Mouse (Mus musculus) limb, embryonic 10.5 days (tissue): ENCODE measurements around the gene Ascl3. TPM values are rescaled to one million over a fixed set of nuclear protein-coding genes. Genes with fewer than 3 reads are reported as not detected.
A peak's percentile ranks its signal among the peaks of the same experiment; 100 is the strongest.

Experiments
- DNase-seq: peaks from one replicate; pipeline ENCODE4 v3.0.0-alpha.2; 2017; ENCODE audit warnings: low spot score
- H3K27ac ChIP-seq: fragments of 300-500 bp; sonication (generic); 2 replicates; pipeline ENCODE4 v1.5.1; 2016; ENCODE audit warnings: mild to moderate bottlenecking
- H3K27me3 ChIP-seq: fragments of 300-500 bp; sonication (generic); 2 replicates; pipeline ENCODE4 v1.6.1; 2016; ENCODE audit warnings: low read depth, mild to moderate bottlenecking; ENCODE audit not compliant: poor library complexity, severe bottlenecking
- H3K36me3 ChIP-seq: fragments of 300-500 bp; sonication (generic); 2 replicates; pipeline ENCODE4 v1.6.1; 2016; ENCODE audit warnings: mild to moderate bottlenecking, moderate library complexity
- H3K4me1 ChIP-seq: fragments of 300-500 bp; sonication (generic); 2 replicates; pipeline ENCODE4 v1.6.1; 2016
- H3K4me3 ChIP-seq: fragments of 300-500 bp; sonication (generic); 2 replicates; pipeline ENCODE4 v1.5.1; 2016; ENCODE audit warnings: mild to moderate bottlenecking, moderate library complexity
- H3K9me3 ChIP-seq: fragments of 300-500 bp; sonication (generic); replicated peaks from 2 replicates; pipeline ENCODE4 v1.6.1; 2016; ENCODE audit warnings: mild to moderate bottlenecking
- WGBS: fragments of 180-500 bp; shearing (Covaris S2); methylation state at CpG from one replicate; pipeline ENCODE4 v1.1.7; 2016; 5-methylcytosine and 5-hydroxymethylcytosine counted together
- polyA plus RNA-seq: library from polyadenylated mRNA; unstranded; fragments of >200 nt; fragmentation: Nextera tagmentation; extraction: Ambion mirVana; gene quantifications from 2 replicates; pipeline ENCODE4 v1.2.1, GENCODE M21; 2016

Ascl3 gene
- polyA plus RNA-seq, 1 experiment from 2014 or later = 0.35 TPM

DNA sequence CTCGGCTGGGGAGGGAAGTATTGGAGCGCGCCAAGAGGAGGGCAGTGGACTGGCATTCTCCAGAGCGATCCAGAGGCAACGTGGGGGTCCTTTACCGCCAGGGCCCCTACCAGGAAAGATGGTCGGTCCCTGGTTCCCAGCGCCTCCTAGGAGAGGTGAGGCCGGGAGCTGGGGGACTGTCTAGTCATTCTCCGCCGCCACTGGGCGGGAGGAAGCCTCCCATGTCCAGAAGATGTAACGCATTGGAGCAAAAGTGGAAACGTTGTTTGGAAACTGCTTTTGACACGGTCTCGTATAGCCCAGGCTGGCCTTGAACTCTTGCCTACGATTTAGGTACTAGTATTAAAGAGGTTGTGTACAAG lies 27.5 kb downstream of the Ascl3 start:
- Histone ChIP-seq H3K36me3 (peaks cover 17% of the 10 kb centered on the region), H3K4me3 (peak overlapping the region; percentile 76), H3K27me3 (0 out of 2 replicates have a peak, but pooled peaks cover 6% of the 10 kb centered on the region), H3K4me1 (peaks cover 14% of the 10 kb centered on the region; the same call in 1 of the 2 replicates), H3K27ac (peak overlapping the region; percentile 93), H3K9me3 (no peaks in the 10 kb centered on the region)
- WGBS = 3% methylated on average over 17 of the region's 17 CpGs
- DNase-seq = no peak

DNA sequence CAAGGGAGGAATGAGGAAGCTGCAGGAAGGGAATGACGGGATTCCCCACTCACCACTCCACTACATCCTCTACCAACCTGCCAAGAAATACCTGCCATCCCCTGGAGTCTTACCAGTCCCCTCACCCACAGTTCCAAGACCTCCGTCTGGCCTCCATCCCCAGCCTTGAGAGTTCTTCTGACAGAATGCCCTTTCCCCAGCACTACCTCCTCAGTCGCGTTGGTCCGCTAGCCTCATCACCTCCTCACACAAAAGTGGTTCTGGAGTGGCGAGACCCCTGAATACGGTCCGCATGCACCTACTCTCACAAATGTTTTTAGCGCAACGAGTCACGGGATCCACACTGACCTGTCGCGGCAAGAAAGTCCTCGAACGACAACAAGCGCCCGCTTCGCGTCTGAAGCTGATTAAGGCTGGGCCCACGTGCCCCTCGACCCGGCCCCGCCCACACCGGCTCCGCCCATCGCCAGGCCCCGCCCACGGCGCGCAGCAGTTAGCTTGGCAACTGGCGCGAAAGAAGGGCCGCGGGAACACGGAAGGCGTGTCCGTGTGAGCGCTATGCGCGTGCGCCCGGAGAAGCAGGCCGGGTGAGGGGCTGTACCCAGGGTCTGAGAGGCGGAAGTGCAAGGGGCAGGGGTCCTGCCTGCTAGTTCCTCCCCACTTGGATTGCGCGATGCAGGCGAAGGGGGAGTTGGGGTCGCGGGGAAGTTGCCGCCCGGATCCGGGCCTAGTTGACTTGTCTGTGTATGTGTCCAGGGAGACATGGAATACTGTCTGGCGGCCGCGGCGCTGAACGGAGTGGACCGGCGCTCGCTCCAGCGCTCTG lies 28.1 kb downstream of the Ascl3 start, which contains the start of the genes St5 and Akip1:
St5 (minus strand) TSS at position 416 of the 826 bp plus-strand sequence.
Akip1 (plus strand) TSS at position 501 of the 826 bp plus-strand sequence.
- WGBS = under 1% methylated on average over 61 of the region's 61 CpGs
- H3K36me3 ChIP-seq = peaks cover 11% of the 10 kb centered on the region
- peaks cover 14% of the 10 kb centered on the region; the same call in 1 of the 2 replicates for H3K4me1 ChIP-seq
- no peaks in the 10 kb centered on the region for H3K9me3 ChIP-seq
- peak within 1 kb of the TSS; percentile 93 for H3K27ac ChIP-seq
- DNase-seq = peak; percentile 99
- H3K4me3 ChIP-seq = peak within 1 kb of the TSS; percentile 76
- 0 out of 2 replicates have a peak, but pooled peaks cover 6% of the 10 kb centered on the region for H3K27me3 ChIP-seq

DNA sequence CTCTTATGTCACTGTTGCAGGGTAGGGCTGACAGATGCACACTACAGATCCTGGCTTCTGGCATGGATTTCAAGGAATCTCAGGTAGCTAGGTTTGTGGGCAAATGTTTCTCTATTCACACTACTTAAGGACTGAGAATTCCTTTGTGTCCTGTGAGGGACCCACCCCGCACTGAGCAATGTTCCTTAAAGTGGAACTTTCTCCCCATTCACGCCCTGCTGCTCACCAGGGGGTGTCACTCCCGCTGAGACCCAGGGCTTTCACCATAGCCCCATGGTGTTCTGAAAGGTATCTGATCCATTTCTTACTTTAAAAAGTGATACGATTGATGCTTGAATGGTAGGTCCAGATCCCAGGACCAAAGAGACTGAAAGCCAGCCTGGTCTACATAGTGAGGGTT lies 28.8 kb downstream of the Ascl3 start:
- Histone ChIP-seq H3K36me3 (peaks cover 5% of the 10 kb centered on the region), H3K4me1 (peaks cover 14% of the 10 kb centered on the region; the same call in 1 of the 2 replicates), H3K27me3 (0 out of 2 replicates have a peak, but pooled peaks cover 6% of the 10 kb centered on the region), H3K27ac (no peak overlapping the region), H3K9me3 (no peaks in the 10 kb centered on the region), H3K4me3 (peak overlapping the region; percentile 76)
- 34% methylated on average over 4 of the region's 4 CpGs for WGBS
- DNase-seq = no peak

GRCm38 (mm10) chr7:109700213-109700612 lies 31.3 kb downstream of the Ascl3 start:
- H3K4me1 ChIP-seq = peaks cover 14% of the 10 kb centered on the region; the same call in 1 of the 2 replicates
- H3K27me3 ChIP-seq = 0 out of 2 replicates have a peak, but pooled peaks cover 6% of the 10 kb centered on the region
- no peak overlapping the region for H3K4me3 ChIP-seq
- DNase-seq = no peak
- no peaks in the 10 kb centered on the region for H3K36me3 ChIP-seq
- H3K27ac ChIP-seq = no peak overlapping the region
- no peaks in the 10 kb centered on the region for H3K9me3 ChIP-seq

DNA sequence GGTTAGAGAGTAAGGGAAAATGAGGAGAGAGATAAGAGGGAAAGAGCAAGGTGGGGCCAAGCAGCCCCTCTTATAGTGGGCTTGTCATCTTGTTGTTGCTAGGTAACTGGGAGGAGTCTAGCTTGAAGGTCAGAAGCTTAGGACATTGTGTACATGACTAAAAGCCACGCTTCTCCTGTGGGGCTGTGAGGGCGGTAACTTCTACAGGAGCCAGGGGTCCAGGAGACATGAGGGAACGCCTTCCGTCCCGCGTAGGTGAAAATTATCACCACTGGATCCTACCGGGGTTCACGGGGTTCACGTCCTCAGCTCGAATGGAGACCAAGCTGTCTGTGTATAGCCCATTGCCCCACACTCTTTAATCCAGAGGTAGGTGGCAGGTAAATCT lies 36.2 kb downstream of the Ascl3 start:
- Histone ChIP-seq H3K27me3 (no peaks in the 10 kb centered on the region), H3K36me3 (no peaks in the 10 kb centered on the region), H3K4me3 (no peak overlapping the region), H3K4me1 (no peaks in the 10 kb centered on the region), H3K9me3 (no peaks in the 10 kb centered on the region), H3K27ac (no peak overlapping the region)
- no peak for DNase-seq
- 93% methylated on average over 10 of the region's 10 CpGs for WGBS

DNA sequence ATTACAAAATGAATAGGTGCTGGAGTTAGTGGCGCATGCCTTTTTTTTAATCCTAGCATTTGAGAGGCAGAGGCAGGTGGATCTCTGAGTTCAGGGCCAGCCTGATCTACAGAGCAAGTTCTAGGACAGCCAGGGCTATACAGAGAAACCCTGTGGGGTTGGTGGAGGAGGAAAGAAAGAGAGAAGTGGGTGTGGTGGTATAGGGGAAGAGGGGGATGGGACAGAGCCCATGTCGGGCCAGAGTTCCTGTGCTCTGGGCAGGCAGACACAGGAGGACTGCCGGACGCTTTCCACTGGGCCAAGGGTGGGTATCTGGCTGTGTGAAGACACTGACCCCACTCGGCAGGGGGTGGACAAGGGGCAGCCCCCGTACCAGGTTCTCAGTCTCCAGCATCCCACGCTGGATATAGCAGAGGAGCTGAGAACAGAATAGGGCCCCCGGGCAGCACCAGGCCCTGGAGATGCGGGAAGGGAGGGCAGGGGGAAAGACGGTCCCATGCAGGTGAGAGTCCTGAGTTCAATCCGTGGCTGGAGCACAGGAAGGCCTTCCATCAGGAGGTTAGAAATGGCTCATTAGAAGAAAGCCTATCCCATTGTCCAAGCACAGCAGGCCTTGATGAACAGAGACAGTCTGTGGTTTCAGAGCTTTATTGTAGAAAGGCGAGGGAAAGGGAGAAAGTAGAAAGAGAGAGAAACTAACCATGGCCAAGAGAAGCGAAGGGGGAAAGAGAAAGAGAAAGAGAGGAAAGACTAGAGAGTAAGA lies 36.8 kb downstream of the Ascl3 start:
- 84% methylated on average over 13 of the region's 13 CpGs for WGBS

DNA sequence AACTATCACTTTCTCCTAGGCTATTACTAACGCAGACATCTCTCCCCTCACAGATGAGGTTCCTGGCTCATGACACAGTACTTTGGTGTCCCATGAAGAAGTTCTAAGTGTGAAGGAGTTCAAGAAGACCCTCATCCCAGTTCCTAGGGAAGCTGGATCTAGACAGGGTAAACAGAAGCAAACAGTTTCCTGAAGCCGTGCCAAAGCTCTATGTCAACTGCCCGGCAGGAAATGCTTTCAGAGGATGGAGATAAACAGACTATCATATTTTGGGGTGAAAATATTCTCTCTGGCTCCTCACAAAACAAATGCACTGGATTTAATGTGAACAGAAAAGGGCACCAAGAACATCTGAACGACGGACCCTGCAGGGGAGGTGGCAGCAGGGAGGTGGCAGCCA lies 40.6 kb downstream of the Ascl3 start:
- 92% methylated on average over 5 of the region's 5 CpGs for WGBS
- DNase-seq = no peak

More for the DNA sequence above, 36.8 kb downstream of the Ascl3 start:
- no peaks in the 10 kb centered on the region for H3K27me3 ChIP-seq
- H3K27ac ChIP-seq = no peak overlapping the region
- no peaks in the 10 kb centered on the region for H3K4me1 ChIP-seq
- H3K36me3 ChIP-seq = no peaks in the 10 kb centered on the region
- no peak overlapping the region for H3K4me3 ChIP-seq
- no peaks in the 10 kb centered on the region for H3K9me3 ChIP-seq
- DNase-seq = no peak

DNA sequence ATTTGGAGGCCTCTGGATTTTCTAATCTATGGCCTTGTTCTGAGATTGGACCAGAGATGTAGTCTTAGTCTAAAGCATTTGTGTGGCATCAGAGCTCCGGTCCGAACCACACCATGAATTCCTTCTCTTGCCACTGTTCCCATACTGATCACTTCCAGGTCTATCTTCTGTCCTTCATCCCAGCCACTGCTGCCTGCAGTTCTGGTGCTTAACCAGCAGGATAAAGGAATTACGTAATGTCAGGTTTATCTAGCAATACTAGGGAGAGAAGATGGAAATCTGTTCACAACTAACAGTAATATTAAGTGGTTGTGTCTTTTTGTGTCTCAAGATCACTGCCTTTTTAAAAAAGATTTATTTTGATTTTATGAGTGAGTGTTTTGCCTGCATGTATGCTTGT lies 41.4 kb downstream of the Ascl3 start:
- H3K4me3 ChIP-seq = no peak overlapping the region
- no peaks in the 10 kb centered on the region for H3K27me3 ChIP-seq
- H3K9me3 ChIP-seq = no peaks in the 10 kb centered on the region
- no peaks in the 10 kb centered on the region for H3K36me3 ChIP-seq
- no peak overlapping the region for H3K27ac ChIP-seq
- H3K4me1 ChIP-seq = peaks cover 3% of the 10 kb centered on the region
- 88% methylated on average over 3 of the region's 3 CpGs for WGBS
- DNase-seq = no peak

More for the DNA sequence above, 40.6 kb downstream of the Ascl3 start:
- Histone ChIP-seq H3K9me3 (no peaks in the 10 kb centered on the region), H3K27me3 (no peaks in the 10 kb centered on the region), H3K4me3 (no peak overlapping the region), H3K4me1 (peaks cover 2% of the 10 kb centered on the region), H3K36me3 (no peaks in the 10 kb centered on the region), H3K27ac (no peak overlapping the region)

- H3K4me1 ChIP-seq = peaks cover 3% of the 10 kb centered on the region
- H3K36me3 ChIP-seq = no peaks in the 10 kb centered on the region
- H3K27me3 ChIP-seq = no peaks in the 10 kb centered on the region
- no peak overlapping the region for H3K4me3 ChIP-seq
- no peak for DNase-seq
- no peak overlapping the region for H3K27ac ChIP-seq
- no peaks in the 10 kb centered on the region for H3K9me3 ChIP-seq
- WGBS = 75% methylated on average over 9 of the region's 9 CpGs
These were observed 44.9 kb downstream of the Ascl3 start for GRCm38 (mm10) chr7:109686585-109687128.

- 98% methylated on average over 1 of the region's 1 CpGs for WGBS
- peaks cover under 1% of the 10 kb centered on the region; the same call in 1 of the 2 replicates for H3K4me1 ChIP-seq
- DNase-seq = no peak
- no peak overlapping the region for H3K4me3 ChIP-seq
- no peak overlapping the region for H3K27ac ChIP-seq
- no peaks in the 10 kb centered on the region for H3K36me3 ChIP-seq
- no peaks in the 10 kb centered on the region for H3K9me3 ChIP-seq
- no peaks in the 10 kb centered on the region for H3K27me3 ChIP-seq
These were observed 50.6 kb downstream of the Ascl3 start for GRCm38 (mm10) chr7:109680879-109681278.

DNA sequence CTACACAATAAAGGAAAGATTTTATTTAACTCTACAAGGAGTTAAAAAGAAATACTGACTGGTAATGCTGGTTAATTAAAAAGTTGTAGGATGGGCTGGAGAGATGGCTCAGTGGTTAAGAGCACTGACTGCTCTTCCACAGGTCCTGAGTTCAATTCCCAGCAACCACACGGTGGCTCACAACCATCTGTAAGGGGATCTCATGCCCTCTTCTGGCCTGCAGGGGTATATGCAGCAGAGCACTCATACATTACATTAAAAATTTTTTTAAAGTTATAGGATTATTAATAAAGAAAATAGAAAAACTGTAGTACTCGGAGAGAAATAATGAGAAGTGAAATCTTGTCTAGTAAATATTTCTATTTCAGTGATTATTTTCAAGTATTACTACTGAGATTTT lies 51.2 kb downstream of the Ascl3 start:
- no peaks in the 10 kb centered on the region for H3K36me3 ChIP-seq
- H3K27ac ChIP-seq = no peak overlapping the region
- H3K9me3 ChIP-seq = no peaks in the 10 kb centered on the region
- no peak overlapping the region for H3K4me3 ChIP-seq
- no peaks in the 10 kb centered on the region for H3K4me1 ChIP-seq
- WGBS = 91% methylated on average over 2 of the region's 2 CpGs
- no peak for DNase-seq
- no peaks in the 10 kb centered on the region for H3K27me3 ChIP-seq
